Mouse (Mus musculus): ENCODE results near the gene Ermp1.

Gene Ermp1

GRCm38 (mm10) chr19:29661974-29662580 is 13.9 kb upstream of the Ermp1 start:
- DNase-seq (ENCODE audit: extremely low read depth, low read depth, low spot score): no peak

- no peak for DNase-seq (ENCODE audit: extremely low read depth, low read depth, low spot score)
Observed at GRCm38 (mm10) chr19:29660835-29661764, 12.9 kb upstream of the Ermp1 start.

- no peak for DNase-seq (ENCODE audit: extremely low read depth, low read depth, low spot score)
Observed at GRCm38 (mm10) chr19:29659705-29660104, 11.5 kb upstream of the Ermp1 start.

GRCm38 (mm10) chr19:29658836-29659235 is 10.6 kb upstream of the Ermp1 start:
- no peak for DNase-seq (ENCODE audit: extremely low read depth, low read depth, low spot score)

- DNase-seq (ENCODE audit: extremely low read depth, low read depth, low spot score): no peak
Observed at GRCm38 (mm10) chr19:29657558-29657957, 9.3 kb upstream of the Ermp1 start.

- DNase-seq (ENCODE audit: extremely low read depth, low read depth, low spot score): no peak
Observed at GRCm38 (mm10) chr19:29657033-29657432, 8.8 kb upstream of the Ermp1 start.

- DNase-seq (ENCODE audit: extremely low read depth, low read depth, low spot score): no peak
Observed at GRCm38 (mm10) chr19:29656620-29657019, 8.4 kb upstream of the Ermp1 start.

GRCm38 (mm10) chr19:29656029-29656428 is 7.8 kb upstream of the Ermp1 start:
- DNase-seq (ENCODE audit: extremely low read depth, low read depth, low spot score): no peak

- DNase-seq (ENCODE audit: extremely low read depth, low read depth, low spot score): no peak
Observed at GRCm38 (mm10) chr19:29655148-29655547, 6.9 kb upstream of the Ermp1 start.

- no peak for DNase-seq (ENCODE audit: extremely low read depth, low read depth, low spot score)
Observed at GRCm38 (mm10) chr19:29653768-29654265, 5.6 kb upstream of the Ermp1 start.

GRCm38 (mm10) chr19:29649683-29650082 is 1.5 kb upstream of the Ermp1 start:
- DNase-seq (ENCODE audit: extremely low read depth, low read depth, low spot score): no peak

- DNase-seq (ENCODE audit: extremely low read depth, low read depth, low spot score): no peak
Observed at GRCm38 (mm10) chr19:29648550-29648914, 317 bp upstream of the Ermp1 start.

GRCm38 (mm10) chr19:29644747-29645146 is 3.5 kb downstream of the Ermp1 start:
- DNase-seq (ENCODE audit: extremely low read depth, low read depth, low spot score): no peak

- no peak for DNase-seq (ENCODE audit: extremely low read depth, low read depth, low spot score)
Observed at GRCm38 (mm10) chr19:29643194-29643922, 4.9 kb downstream of the Ermp1 start.

GRCm38 (mm10) chr19:29642211-29642610 is 6.0 kb downstream of the Ermp1 start:
- DNase-seq (ENCODE audit: extremely low read depth, low read depth, low spot score): no peak

- DNase-seq (ENCODE audit: extremely low read depth, low read depth, low spot score): no peak
Observed at GRCm38 (mm10) chr19:29641510-29641909, 6.7 kb downstream of the Ermp1 start.

GRCm38 (mm10) chr19:29641055-29641454 is 7.2 kb downstream of the Ermp1 start:
- no peak for DNase-seq (ENCODE audit: extremely low read depth, low read depth, low spot score)

- no peak for DNase-seq (ENCODE audit: extremely low read depth, low read depth, low spot score)
Observed at GRCm38 (mm10) chr19:29612102-29612501, 36.1 kb downstream of the Ermp1 start.

GRCm38 (mm10) chr19:29610907-29611306 is 37.3 kb downstream of the Ermp1 start:
- DNase-seq (ENCODE audit: extremely low read depth, low read depth, low spot score): no peak

GRCm38 (mm10) chr19:29608212-29608611 is 40.0 kb downstream of the Ermp1 start:
- no peak for DNase-seq (ENCODE audit: extremely low read depth, low read depth, low spot score)

- DNase-seq (ENCODE audit: extremely low read depth, low read depth, low spot score): no peak
Observed at GRCm38 (mm10) chr19:29607521-29607920, 40.7 kb downstream of the Ermp1 start.

Measured in fat pad, adult 2 months (tissue).